Mouse (Mus musculus) stomach, postnatal 0 days (tissue): ENCODE data around the gene Arid3a.

Experiments used
- CTCF ChIP-seq: IDR thresholded peaks from 2 replicates; pipeline ENCODE4 v1.5.1; 2016; ENCODE audit warnings: antibody characterized with exemption, low read depth, mild to moderate bottlenecking, moderate library complexity
- EP300 ChIP-seq: optimal IDR thresholded peaks from 2 replicates; pipeline ENCODE3; 2016; ENCODE audit warnings: antibody characterized with exemption

DNA sequence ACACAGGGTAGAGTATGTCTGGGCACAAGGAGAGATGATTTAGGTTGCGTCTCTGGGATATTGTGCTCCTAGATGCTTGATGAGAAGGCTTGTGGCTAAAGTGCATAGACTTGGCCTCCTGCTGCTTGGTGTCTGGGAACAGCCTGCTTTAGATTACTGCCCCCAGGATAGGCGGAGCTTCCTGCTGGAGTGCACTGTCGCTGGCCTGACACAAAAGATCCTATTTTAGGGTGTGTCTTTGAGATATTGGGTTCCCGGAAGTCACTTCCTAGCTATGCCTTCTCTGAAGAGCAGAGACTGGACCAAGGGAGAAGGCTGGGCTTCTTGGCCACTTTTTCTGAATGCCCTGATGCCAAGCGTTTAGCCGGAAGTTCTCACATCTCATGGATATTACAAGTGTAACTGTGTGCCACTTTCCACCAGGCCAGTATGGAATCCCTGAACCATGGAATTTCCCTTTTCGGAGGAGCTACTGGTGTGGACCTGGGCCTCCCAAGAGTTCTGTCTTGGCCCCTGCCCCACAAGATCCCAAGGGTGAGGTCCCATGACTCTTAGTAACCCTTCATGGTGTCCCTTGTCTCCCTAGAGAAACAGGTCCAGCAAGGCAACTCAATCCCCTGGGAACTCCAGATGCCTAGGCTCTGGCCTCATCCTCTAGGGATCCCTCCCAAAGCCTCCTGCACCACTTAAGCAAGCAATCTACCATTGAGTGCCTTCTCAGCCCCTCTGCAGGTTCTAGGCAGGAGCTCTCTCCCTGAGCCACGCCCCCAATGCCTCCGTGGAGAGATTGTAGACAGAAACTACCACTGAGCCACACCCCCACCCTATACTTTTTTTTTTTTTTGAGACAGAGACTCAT is 76.8 kb downstream of the Arid3a start:
- no peak for TF ChIP-seq CTCF
- no peak for TF ChIP-seq EP300
